Mouse (Mus musculus) urinary bladder, adult 2 months (tissue): ENCODE measurements around the gene Cerk. TPM values are rescaled to one million over a fixed set of nuclear protein-coding genes. Genes with fewer than 3 reads are reported as not detected.
"Not testable (repeated sequence)": the region's sequence is repeated elsewhere in the genome, so short reads cannot be mapped to it uniquely, and the experiment has no call there.

Experiments
- DNase-seq: peaks from one replicate; pipeline ENCODE4 v3.0.0; 2022; ENCODE audit warnings: low spot score
- polyA plus RNA-seq: library from polyadenylated mRNA; depleted of rRNA; stranded (reverse); fragments of >200 nt; gene quantifications from 2 replicates; pipeline ENCODE4 v1.2.3, GENCODE M21; 2012

The Cerk gene
- polyA plus RNA-seq, 1 experiment = 10.9 TPM

DNA sequence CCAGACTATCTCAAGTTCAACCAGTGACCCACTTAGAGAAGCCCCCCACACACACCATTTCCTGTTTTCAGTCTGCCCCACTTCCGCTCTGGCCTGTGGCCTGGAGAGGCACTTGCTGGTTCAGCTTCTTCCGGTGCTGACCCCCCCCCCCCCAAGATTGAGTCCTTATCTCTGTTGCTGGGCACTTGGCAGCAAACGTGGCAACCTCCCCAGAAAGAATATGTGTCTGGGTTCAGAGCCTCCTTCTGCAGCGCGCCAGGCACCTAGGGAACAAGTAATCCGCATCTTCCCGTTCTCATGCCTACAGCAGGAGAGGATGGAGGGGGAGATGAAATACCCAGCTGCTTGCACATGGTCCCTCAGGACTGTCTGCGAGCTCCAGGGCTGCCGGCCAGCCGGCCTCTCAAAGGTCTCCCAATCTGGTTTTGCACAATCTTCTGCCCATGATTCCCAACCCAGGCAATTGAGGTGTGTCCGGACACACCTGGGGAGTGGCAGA is 4.0 kb downstream of the Cerk start:
- DNase-seq = no peak

DNA sequence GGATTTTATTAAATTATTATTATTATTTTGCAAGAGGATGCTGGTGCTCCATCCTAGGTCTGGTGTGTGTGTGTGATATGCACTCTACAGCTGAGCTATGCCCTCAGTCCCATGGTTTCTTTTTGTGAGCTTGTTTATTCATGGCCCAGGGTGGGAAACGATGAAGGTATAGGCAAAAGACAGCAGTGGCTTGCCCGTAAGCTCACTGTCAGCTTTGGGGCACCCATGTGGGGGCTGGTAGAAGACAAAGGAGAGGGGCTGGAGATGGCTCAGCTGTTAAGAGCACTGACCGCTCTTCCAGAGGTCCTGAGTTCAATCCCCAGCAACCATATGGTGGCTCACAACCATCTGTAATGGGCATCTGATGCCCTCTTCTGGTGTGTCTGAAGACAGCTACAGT is 4.6 kb downstream of the Cerk start:
- not testable (repeated sequence) for DNase-seq

DNA sequence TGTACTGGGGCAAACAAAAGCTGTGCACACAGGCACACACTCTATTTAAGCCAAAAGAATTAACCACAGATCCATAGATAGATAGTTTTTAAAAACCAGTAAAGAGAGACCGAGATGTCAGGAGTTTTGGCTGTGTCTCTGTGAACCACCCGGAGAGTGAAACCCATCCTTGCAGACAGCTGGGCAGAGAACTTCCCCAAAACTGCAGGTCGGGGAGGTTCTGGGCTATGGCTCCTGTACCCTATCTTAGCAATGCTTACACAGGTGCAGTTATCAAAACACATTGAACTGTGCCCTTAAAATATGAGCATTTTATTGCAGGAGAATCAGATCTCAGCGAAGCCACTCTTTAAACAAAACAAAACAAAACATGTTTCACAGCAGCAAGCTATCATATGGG is 5.5 kb downstream of the Cerk start:
- no peak for DNase-seq

DNA sequence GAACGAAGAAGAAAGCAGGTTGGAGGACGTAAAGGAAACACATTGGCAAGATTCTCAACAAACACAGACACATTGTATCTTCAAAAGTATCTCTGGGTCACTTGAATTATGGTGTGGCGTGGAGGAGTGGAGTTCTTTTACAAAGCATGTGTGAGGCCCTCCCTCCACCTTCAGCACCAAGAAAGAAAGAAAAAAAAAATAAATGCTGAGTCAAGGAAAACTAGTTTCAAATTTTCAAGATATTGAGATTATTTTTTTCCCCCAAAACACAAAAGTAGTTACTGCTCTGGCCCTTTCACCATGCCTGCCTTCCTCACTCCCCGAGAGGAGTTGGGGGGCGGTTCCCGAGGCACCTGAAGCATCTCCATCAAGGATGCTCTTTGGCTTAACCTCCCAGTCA is 7.3 kb downstream of the Cerk start:
- DNase-seq = no peak

DNA sequence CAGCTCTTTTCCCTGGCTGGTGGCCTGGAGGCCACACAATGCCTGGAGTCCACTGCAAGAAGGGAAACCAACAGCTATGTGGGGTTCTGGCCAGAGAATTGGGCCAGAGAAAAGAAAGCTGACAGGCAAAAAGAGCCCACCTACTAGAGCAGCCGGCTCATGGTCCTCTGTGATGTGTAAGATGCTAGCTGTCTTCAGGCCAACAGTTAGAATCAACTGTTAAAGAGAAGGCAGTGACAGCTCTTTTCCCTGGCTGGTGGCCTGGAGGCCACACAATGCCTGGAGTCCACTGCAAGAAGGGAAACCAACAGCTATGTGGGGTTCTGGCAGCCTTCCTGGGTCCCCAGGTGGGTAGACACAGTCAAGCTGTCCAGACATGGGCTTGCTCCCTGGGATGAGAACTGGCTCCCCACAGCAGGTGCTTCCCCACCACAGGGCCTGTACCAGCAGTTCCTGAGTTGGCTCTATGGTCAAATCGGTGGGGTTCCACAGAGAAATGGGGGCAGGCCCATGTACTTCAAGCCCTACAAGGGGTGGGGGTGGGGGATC is 8.2 kb downstream of the Cerk start:
- not testable (repeated sequence) for DNase-seq

DNA sequence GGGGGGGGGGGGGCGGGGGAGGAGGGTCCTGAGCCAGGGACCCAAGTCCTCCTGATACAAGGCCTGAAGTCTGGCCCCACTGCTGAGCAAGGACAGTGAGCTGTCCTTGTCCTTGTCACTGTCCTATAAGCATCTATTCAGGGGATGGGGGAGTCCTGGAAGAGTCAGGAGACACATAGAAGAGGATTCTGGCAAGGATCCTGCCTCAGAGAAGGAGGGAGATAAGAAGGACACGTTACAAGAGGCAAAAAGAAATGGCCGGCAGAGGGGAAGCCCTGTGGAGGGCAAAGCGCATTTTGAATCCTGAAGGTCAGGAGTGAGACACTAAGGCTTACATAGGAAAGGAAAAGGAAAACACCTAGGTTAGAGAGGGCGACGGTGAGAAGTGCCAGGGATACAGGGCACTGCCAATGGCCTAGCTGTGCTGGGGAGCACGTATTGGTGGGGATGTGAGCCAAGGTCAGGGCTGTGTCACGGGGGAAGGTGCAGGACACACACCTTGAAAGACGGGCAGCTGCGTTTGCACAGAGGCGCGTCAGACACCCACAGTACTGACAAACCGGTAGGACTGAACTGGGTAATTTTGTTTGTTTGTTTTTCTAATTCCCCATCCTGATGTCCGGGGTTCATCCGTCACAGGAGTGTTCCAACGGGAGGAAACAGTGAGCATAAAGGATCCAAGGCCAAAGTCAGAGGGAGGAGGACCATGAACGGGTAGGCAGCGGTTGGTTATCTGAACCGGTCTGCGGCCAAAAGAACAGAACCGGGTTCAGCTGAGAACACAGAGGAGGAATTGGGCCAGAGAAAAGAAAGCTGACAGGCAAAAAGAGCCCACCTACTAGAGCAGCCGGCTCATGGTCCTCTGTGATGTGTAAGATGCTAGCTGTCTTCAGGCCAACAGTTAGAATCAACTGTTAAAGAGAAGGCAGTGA is 8.9 kb downstream of the Cerk start:
- no peak for DNase-seq

DNA sequence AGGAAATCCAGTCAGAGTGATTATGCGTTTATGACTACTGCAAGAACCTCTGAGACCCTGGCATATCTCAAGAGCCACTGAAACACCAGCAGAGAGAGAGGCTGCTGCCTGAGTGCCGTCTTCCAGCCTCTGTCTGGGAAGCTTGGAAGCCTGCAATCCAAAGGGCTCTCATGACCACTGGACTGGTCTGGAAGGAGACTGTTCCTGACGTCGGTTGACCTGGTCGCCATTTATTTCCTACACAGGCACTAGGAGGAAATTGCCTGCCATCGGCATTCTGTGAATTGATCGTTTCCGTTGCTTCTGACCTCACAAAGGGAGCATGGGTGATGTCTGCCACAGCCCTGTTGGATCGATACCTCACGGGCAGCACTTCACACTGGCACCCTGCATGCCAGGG is 9.8 kb downstream of the Cerk start:
- no peak for DNase-seq

DNA sequence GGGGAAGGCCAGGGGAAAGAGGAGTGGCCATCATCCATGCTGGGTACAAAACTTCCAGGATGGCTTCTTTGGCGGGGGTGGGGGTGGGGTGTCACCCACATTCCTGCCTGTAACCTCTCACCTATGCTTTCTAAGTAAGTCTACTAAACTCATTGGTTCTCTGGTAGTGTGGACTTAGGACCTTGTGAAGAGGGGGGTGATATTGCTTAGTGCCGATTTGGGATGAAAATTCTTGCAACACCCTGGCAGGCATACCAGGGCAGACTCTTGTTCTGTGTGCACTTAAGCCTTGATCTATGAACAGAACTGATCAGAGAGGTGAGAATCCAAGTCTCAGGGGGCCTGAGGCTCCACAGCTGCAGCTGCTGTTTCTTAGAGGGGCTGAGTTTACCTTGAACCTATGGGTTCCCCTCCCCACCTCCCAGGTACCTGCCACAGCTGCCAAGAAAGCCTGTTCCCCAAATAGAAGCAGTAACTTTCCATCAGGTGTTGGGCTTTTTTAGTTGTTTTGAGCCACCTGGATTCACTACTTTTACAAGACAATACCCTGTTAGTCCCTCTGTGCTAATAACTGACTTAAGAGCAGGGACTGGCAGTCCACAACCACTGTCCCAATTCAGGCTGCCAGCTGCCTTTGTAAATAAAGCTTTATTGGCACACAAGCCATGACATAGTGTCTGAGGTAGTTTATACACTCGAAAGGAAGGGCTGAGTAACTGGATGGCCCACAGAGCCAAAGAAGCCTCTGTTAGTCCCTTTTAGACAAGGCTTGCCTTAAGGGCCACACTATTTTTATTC is 10.5 kb downstream of the Cerk start:
- no peak for DNase-seq

DNA sequence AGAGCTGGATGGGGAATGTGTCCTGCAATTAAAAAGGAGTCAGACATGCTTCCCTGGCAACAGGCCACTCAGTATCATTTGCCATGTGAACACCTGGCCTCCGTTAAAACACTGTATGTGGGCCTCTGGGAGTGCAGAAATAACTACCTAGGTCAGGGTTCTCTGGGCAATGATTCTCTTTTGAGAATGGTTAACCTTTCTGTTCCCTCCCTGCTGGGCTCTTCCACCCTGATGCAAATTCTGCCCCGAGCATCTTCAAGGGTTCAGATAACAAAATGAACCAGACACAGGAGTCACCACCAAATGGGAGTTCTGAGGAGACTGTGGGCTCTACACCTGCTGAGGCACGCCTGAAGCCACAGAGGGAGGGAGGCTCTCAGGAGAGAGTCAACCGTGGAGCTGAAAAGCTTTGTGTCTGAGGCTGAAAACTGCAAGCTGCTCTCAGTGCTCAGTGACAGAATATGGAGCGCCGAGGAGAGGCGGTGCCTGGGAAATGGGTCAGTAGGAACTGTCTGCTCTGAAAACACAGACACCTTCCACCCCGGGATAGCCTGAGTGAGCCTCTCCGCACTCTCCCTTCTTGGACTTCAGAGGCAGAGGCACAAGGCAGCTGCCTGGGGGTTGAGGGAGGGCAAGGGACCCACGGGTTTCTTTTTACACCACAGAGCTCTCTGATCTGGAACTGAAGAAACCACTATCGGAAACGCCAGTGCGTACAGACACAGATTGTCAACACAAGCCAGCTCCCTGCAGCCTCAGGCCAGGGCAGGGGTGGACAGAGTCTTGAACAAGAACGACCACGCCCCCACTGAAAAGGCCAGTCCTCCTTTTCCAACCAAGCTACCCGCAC is 12.6 kb downstream of the Cerk start:
- no peak for DNase-seq

DNA sequence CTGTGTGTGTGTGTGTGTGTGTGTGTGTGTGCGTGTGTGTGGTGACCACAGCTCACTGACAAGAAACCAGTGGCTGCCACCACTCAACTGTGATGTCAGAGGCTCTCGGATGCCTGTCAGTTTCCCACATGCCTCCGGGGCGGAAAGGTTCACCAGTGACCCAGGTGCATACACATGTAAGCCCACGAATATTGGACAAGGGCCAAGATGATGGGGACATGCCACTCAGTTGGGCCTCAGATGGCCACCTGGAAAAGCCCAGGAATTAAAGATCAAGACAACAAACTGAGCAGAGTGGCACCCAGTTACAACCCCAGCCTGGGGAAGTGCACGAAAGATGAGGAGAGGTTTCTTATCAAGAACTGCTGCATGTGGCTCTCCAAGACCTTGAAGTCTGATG is 13.4 kb downstream of the Cerk start:
- DNase-seq = no peak

DNA sequence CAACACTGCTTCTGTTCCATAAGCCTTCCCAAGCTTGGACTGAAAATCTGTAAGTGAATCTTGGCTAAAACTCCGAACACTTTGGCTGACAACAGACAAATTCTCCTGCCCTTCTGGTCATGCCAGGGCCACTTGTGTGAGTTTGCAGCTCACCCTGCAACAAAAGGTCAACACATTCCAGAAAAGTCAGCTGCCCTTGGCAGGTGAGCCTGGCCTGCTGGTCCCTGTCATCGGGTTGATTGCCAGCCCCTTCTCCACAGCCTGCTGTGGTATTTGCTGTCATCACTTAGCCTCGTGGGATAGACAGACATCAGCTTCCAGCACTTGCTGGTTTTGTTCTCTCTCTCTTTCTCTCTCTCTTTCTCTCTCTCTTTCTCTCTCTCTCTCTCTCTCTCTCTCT is 13.8 kb downstream of the Cerk start:
- DNase-seq = no peak

DNA sequence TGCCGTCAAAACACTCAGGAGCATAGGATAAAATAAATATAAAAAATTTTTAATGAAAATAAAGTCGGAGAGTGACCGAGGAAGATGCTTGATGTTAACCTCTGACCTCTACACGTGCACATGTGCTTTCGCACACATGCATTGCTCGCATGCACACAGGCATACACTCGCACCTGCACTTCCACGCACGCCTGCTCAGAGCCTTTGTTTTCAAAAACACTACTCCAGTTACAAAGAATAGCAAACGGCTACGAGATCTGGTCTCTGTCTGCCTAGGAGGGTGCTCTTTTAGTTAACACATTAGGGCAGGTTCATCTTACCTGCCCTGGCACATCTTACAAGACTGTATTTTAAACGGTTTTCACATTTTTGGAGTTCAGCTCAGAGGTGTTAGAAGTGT is 14.6 kb downstream of the Cerk start:
- no peak for DNase-seq

DNA sequence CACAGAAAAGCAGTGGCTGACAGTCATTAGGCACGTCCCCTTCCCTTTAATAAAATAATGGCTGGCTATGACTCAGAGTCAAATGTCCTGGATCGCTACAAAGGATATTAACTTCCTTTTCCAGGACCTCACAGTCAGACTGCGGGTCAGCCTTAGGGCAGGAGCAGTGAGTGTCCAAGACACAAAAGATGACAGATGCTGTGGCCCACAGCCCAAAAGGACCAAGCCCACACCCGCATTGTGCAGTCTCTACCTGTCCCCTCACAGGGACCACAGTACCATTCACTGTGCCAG is 16.2 kb downstream of the Cerk start:
- no peak for DNase-seq

DNA sequence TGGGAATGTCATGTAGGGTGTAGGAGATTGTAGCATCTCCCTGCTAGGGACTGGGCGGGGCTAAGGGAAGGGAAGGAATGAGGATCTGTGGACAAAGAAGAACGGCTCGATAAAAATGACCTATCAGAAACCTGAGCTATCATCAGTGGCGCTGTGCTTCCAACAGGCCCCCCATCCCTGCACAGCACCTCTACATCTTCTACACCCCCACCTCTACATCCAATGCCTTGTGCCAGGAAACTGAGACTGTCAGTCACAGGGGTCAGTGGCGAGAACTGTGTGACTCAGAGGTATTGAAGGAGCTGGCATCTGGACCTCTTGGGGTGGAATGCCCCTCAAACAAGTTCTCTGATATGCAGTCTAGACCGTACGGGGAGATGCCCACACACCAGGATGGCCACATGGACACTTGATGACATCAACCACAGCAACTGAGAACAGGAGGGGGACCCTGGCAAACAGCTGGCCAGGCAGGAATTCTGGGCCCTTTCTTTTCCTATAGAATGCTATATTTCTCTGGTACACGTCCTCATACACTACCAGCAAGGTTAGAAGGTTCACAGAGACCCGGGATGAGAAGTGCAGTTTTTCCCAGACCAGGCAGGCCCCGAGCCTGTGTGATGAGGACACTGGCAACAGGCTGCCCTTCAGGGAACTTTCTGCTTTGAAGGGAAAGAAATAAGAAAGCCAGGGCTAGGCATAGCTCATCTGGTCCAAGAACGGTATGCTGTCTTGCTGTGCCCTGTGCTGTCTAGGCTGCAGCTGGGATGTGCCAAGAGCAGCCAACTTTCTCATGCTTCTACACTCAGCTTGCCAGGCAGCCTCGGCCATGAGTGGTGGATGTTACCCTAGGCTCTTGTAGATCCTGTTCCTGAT is 16.8 kb downstream of the Cerk start:
- no peak for DNase-seq

DNA sequence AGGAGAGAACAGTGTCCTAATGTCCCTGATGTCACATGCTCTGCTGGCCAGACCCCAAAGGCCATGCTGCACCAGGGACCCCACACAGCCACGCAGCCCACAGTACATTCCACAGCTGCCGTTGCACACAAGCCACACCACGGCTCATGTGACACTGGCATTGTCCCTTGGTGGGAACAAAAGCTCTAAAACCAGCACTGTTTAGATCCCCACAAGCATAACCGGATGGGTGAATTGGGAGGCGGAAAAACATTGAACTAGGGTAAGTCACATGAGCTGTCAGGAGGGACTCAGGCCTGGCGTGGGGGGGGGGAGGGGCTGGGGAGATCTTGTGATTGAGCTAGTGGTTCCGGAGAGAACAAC is 17.5 kb downstream of the Cerk start:
- no peak for DNase-seq

DNA sequence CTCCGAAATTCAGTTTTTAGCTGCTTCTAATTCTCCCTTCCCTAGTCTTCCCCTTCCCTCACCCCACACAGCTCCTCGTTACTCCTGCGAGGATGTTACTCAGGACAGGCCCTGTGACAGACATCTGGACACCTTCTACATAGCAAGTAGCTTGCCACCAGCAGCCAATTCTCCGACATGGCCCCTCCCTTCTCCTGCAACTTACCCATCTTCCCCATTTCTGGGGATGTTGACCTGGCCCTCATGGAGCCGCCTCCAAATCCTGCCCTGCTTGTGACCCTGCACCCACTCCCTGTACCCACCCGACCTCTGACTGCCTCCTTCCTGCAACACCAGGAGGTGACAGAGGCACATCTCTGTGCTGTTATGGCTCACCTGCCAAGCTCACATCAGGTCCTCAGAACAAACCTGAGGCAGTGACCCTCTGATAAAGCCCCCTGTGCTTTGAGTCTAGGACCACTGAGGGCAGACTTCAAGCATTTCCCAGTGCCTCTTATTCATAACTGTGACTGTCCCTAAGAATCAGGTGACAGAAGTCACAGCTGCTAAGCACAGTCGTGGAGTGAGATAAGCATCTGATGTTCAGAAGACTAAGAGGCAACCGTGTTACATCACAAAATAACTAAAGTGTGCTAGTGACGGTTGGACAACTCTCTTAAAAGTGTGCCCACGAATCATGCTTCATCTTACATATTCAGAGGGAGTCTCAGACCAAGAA is 18.0 kb downstream of the Cerk start:
- DNase-seq = no peak

DNA sequence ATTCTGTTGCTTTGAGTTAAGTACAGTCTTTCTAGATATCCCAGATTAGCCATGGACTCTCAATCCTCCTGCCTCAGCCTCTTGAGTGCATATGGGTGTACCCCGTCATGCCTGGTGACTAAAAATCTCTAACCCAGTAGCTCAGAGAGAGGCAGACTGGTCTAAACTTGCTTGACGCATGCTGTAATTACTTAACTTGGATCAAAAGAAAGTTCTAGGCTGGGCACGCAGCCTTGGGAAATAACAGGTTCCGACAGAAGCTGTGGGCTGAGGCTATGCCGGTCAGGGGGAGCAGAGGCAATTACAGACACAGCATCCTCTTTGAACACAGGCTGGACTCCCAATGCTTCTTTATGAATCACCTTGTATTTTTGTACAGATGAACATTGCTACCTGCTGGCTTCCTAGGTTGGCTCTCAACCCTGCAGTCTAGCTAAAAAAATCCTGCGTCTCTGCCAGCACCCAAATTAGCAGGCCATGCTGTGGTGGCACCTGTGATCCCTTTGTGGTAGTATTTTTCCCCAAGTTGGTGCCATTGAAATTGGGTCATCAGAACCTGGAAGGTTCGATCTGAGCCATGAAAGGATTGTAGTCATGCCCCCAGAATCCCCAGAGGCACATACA is 18.8 kb downstream of the Cerk start:
- no peak for DNase-seq

DNA sequence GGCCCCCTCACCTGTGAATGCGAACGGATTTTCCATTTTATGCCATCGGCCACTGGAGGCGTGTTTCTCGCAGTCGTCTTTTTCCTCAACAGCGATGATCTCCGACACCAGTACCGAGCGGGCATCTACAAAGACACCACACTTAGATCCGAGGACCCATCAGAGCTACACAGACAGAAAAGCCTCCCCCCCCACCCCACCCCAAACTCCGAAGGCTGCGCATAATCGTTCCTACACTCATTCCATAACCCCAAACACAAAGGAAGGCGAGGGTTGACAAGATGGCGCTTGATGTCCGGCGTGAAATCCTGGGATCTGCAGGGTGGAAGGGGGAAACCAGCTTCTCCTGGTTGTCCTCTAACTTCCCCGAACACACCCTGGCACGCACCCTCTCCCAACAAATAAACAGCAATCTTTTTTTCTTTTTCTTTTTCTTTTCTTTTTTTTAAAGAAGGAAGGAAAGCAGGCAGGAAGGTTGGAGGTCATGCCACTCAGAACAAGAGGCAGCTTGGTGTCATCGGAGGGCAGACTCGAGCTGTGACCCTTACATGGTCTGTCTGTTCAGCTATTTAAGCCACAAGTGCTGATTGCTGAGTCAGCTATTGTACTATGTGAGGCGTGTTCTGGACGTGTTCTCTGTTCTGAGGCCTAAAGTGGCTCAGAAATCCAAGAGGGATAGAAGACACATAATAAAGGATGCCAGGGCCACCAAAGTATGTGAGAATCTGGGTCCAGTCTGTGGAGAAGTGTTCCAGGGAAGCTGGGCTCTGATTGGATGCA is 19.9 kb downstream of the Cerk start:
- no peak for DNase-seq
